Mouse (Mus musculus) gastrocnemius, postnatal 4 days (tissue): Measurements from ENCODE around the gene Synrg. TPM values are rescaled to one million over a fixed set of nuclear protein-coding genes. Genes with fewer than 3 reads are reported as not detected.

Source experiments
- DNase-seq, 2 experiments: peaks; one replicate each; pipeline ENCODE4 v3.0.0; 2021 to 2022; ENCODE audit warnings: low spot score in 2 of 2, mixed read lengths in 2 of 2
- long read RNA-seq, 2 experiments: library from polyadenylated mRNA; stranded (forward); transcript quantifications; one replicate each; pipeline ENCODE4 v2.0.0; 2021
- total RNA-seq, 2 experiments: library from RNA; stranded (reverse); gene quantifications; 2 replicates each; pipeline ENCODE4 v1.2.3; 2021

Gene Synrg
- 10 to 100 TPM; 40.7 to 46.2 TPM for total RNA-seq
- long read RNA-seq, experiment 1, partial matches to known transcripts: 17 of 45 reads
- long read RNA-seq, experiment 1, other reads (novel, unspliced or antisense): 27 of 45 reads
- long read RNA-seq, experiment 2, transcript Synrg-207 (23 exons, 3,990 nt): major isoform, 5 of 43 reads
- long read RNA-seq, experiment 2, partial matches to known transcripts: 9 of 43 reads
- long read RNA-seq, experiment 2, other reads (novel, unspliced or antisense): 29 of 43 reads

DNA sequence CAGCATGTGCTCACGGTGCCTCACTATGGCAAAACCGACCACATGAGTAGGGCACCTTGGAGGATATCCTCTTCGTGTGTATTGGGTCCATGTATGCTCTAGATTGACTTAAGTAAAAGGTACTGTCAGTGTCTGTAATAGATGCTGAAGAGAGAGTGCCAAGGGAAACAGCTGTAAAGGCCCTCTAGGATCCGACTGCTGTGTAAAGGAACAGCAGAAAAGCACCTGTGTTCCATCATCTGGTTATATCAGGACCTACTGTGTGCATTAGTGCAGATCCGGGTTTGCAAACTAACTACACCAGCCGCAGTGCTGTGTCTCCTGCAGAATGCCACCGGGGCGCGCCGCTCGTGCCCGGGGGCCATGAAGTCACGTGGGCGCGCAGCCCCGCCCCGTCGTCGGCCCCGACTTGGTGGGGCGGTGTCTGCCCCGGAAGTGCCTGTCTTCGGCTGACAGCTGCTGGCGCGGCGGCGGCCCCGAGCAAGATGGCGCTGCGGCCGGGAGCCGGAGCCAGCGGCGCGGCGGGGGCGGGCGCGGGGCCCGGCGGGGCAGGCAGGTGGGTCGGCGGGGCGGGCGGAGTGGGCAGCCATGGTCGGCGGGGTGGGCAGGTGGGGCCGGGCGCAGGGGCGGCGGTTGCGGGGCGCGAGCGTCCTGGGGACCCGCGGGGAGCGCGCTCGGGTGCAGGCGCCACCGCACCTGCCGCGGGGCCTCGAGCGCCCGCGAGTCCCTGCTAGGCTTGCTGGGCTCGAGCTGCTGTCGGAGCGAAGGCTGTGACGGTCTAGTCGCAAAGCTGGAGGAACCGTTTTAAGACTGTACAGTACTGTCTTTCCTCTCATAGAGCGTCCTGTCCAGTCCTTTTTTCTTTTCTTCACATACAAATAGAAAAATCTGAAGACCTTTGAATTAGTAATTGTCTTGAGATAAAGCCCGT, at the start of gene Synrg:
TSS of gene Synrg (plus strand) at position 438 of the 931 bp plus-strand sequence.
- DNase-seq: peak; percentile 88 to 92

DNA sequence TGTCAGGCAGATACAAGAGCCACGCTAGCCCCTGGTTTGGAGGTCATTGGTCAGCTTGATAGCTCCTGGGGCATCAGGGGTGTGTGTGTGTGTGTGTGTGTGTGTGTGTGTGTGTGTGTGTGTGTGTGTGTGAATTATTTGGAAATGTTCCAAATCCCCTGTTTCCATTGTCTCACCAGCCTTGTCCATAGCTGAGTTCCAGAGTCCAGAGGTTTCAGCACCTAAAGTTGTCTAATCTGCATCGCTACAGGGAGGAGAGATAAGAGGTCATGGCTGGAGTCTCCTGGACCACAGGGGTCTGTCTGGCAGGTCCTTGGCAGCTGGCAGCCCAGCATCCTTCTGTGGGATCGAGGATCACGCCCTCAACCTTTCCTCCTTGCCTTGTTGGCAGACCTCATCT, 49.7 kb upstream of the Synrg start:
- DNase-seq: no peak

DNA sequence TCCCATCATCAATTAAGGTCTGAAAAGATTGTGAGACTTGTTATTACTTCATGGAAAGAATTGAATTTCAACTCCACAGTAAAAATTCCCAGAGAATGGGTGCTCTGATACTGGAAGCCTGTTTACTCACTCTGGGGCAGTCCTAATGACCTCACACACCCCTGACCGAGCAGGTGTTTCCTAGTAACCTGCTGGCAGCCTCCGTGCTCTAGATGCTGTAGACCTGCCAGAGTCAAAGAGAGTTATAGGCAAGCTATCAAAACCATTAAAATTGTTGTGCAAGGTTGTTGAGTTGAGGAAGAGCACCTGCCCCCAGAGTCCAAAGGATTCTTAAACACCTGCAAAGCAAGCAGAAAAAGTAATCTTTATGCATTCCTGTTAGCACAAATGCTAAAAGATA, 41.6 kb upstream of the Synrg start:
- no peak for DNase-seq

DNA sequence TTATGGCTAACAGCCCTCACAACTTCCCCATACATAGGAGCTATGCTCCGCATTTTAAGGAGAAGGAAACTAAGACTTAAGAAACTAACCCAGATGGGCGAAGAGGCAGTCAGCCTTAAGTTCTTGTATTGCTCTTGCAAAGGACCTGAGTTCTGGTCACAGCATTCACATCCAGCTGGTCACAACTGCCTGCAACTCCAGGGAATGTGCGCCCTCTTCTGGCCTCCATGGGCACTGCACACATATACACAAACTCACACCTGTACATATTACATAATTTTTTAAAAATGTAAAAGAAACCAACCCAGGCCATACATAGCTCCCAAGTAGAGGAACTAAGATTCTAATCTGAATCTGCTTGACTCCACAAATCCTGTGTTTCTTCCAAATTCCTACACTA, 37.1 kb upstream of the Synrg start:
- no peak for DNase-seq

DNA sequence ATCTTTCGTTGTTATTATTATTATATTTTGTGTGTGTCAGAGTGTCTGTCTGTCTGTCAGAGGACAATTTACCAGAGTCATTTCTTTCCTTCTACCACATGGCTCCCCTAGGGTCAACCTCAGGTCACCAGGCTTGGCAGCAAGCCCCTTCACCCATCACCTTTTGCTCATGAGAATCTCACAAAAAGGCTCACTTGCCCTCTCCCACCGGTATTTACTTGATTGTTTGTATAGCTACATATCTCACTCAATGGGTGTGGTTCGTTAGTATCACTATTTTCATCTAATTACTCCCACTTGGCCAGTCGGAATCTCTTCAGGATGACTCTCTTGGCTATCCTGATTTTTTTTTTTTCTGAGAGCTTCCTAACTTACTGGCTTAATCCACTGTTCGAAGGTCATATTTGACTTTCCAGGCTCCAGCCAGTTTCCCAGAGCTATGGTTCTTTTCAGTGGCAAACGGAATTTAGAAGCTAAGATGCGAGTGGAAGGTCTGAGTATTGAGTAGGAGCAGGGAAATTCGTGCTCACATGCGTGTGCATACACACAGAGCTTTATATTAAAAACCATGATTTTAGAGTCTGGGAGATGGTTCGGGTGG, 31.6 kb upstream of the Synrg start:
- no peak for DNase-seq

DNA sequence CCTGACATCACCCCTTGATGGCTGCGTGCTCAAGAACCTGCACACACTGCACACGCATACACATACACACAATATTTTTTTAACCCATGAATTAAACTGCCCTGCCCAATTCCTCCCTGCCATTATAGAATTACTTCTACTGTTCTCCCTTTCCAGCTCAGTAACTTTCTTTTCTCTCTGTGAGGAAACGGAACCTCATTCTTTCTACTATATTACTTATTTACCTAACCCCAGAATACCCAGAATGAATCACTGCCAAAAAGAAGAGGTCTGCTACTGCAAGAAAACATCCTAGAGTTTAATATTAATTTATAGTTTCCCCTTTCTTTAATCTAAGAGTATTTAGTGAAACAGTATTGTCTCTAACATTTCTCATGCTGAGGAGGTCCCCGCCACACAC, 30.9 kb upstream of the Synrg start:
- DNase-seq: no peak

DNA sequence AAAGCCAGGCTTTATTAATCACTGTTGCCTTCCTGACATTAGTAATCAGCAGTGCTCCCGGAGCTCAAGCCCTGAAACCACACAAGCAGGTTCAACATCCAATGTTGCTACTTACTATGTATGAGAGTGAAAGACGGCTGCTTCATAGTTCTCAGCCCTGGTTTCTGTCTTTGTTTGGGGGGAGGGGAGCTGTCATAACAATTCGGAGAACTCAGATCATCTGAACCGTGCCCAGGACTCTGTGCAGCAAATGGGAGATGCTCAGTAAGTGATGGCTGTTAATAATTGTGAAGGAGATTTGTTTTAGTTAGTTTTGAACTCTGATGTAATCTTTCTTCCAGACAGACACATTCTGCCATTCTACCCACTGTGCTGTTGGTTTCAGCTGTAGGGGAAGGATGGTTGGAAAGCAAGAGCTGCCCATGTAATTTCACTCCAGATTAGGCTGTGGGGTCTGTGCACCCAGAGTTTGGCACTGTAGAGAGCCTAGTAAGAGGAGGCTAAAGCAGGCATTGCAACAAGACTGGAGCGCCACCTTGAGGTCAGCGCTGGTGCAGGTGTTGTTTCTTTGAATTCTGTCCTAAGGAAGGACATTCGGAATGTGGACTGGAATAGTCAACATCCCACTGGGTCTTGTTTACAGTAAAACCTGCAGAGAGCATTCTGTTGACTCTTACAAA, 28.1 kb upstream of the Synrg start:
- peak; percentile 45 to 68 for DNase-seq

DNA sequence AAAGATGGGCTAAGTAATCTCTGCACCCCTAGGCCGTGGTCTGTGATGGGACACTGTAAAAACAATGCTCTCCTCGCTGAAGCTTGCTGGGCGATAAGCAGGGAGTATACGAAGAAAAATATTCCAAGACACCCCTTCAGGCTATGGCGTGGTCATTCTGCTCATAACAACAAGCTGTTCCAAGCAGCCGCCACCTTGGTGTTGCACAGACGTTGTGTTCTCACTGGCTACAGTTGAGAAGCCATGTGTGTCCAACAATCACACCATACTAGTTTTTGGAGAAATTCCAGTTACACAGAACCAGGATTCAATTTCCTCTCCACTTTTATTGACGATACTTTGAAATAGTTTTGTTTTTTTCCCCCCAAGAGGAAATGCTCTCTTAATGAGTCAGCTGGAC, 25.7 kb upstream of the Synrg start:
- DNase-seq: no peak

DNA sequence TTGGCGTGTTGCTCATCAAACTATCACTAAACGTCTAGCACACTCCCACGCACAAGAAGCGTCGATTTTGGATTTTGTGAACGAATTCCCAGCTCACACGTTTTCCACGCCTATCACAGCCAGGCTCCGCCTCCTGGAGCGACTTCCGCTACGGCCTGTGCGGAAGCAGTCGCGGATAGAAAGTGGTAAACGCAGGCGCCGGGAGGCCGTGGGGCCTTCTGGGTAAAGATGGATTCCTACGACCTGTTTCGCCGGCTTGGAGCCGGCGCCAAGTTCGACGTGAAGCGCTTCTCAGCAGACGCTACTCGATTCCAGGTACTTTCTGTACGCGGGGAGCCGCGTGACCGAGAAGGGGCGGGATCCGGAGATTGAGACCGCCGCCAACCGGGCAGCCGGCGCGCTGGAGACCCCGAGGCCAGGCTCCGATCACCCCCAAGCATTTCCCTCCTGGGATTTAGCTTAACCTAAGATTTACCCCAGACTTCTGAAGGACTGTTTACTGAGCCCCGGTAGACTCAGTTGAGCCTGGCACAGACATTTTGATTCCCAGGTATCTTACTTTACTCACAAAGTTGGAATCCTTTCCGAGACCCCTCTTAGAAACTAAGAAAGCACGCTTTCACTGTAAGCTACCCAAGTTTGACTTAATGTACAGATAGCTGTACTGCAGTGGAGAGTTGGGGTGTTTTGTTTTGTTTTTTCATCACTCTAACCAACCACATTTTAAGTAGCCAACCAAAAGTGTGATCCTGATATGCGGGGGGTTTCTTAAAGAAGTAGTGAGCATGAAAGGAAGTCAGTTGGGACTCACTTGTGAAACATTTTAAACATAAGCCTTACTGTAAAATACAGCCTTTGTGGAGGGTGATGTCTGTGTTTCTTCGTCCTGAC, 22.0 kb upstream of the Synrg start, which contains the start of gene Ddx52:
TSS of gene Ddx52 (plus strand) at position 113 of the 891 bp plus-strand sequence.
- DNase-seq: peak; percentile 68 to 89

DNA sequence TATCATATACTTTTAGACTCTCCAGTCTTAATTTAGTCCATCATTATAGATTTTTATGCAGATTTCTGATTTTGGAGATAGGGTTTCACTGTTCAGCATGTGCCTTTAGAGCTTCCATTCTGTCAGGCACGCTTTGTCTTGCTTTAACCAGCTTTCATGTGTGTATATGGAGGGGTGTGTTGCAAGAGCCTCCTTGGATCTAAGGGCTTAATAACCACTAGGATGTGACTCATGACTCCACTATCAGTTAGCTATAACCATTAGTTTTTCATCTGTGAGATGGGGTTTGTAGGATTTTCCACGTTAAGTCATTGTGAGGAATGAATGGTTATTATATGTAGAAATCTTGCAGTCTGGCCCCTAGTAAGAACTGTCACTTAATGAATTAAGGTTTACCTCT, 7.4 kb upstream of the Synrg start:
- no peak for DNase-seq

DNA sequence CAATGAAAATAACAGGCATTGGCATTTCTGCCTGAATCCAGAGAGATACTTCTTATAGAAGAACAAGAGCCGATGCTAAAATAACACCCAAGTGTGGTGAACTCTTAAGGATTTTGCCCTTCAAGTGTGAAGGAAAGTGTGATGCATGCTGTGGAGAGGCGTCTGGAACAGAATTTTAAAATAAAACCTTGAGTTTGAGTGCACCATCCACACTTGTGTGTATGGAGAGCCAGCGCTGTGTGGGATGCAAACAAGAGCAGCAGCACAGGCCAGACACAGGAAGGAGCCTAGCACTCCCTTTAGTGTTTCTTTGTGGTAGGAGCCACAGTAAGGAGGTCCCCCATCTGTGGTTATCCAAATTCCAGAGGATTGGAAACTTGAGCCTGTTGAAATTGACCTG, 2.2 kb upstream of the Synrg start:
- no peak for DNase-seq

DNA sequence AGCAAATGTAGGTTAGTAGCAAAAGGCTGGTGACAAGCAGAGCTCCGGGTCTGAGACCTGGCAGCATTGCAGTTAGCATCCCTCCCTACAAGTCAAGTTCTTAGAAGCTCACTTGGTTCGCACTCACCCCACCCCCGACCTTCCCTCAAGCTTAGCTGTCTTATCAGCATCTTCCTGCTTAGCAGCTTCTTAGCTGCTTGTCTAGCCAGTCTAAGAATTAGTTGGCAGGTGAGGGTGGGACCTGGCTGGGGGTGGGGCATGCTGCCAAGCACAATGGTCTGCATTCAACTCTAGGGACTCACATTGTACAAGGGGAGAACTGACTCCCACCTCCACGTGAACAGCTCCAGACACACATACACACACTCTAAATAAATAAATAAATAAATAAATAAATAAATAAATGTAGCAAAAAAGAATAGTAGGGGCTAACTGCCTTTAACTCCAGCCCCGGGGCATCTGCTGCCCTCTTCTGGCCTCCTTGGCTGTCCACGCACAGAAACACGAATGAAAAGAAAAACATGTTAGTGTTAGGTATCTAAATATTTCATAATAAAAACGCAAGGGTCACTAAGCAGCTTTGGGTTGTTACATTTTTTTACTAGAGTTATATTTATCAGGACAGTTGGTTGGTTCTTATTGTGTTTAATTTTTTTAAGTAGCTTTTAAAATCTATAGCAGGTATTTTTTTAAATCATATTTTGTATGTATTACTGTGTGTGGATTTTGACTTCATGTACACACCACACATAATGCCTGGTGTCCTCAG, 3.4 kb downstream of the Synrg start:
- peak in 1 of 2 experiments; percentile 10 for DNase-seq

DNA sequence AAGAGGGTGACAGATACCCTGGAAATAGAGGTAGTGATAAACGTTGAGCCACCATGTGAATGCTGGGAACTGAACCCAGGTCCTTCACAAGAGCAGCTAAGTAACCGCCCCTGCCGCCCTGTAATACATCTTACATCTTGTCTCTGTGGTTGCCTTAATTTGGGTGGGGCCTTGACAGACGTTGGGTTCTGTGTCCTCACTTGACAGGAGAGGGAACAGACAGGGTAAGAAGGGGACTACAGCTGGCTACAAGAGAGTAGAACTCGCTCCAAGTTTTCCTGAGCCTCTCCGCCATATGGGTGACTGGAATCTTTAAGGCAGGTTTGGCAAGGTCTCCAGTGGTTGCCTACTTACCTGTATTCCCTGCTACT, 4.0 kb downstream of the Synrg start:
- no peak for DNase-seq

DNA sequence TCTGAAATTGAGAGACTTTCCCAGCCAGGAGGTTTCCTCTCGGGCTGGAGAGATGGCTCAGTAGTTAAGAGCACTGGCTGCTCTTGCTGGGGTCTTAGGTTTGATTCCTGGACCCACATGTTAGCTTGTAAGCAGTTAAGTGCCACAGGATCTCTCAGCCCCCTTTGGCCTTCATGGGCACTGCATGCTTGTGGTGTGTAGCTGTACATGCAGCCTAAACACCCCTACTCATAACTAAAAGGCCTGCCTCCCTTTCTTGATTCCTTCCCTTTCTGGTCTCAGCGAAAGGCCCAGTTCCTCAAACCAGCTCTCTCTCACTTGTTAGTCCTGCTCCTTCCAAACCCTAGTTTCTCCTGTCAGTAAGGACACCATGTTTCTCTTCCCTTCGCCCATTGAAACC, 4.8 kb downstream of the Synrg start:
- DNase-seq: no peak

DNA sequence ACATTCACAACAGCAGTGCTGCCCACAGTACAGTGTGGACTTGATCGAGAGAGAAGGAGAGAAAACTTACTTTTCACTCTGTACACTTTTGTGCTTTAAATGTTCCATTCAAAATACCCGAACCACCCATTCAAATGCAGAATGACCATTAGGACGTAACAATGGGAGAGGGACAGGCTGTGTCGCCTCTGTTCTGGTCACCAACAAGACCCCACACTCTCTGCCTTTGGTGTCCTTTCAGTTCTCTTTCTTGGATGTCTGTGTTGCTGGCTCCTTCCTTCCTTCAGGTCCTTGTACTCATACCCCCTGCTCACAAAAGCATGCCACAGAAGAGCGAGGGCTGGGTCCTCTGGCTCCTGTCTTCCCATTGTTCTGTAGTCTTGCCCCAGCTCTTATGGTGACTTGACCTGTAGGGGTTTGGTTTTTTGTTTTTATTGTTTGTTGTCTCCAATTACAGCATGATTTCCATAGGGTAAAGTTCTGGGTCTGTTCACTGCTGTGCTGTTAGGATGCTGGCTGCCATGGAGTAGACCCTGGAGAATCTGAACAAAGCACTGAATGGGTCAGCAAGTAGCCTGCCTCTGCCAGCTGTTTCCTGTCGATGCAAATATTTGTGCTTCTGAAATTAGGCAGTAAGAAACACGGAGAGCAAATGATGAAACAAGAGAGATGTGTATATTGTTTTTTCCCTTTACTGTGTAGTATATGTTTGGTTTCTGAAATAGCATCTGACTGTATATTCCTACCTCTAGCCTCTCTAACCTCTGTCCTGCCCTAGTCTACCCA, 10.5 kb downstream of the Synrg start:
- no peak for DNase-seq

DNA sequence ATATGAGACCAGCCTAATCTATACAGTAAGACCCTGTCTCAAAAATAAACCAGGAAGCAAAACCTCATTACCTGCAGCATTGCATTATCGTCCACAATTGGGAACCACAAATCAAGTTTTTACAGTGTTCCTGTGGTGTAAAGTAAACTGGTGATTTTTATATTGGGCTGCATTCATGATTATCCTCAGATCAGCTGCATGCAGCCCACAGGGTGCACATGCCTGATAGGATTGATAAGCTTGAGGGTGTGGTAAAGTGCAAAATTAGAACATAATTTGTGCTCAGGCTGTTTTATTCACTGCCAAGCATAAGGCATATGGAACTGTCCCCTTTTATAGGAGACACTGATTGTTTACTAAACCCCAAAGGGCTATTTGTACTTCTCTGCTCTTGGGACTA, 11.3 kb downstream of the Synrg start:
- DNase-seq: no peak

DNA sequence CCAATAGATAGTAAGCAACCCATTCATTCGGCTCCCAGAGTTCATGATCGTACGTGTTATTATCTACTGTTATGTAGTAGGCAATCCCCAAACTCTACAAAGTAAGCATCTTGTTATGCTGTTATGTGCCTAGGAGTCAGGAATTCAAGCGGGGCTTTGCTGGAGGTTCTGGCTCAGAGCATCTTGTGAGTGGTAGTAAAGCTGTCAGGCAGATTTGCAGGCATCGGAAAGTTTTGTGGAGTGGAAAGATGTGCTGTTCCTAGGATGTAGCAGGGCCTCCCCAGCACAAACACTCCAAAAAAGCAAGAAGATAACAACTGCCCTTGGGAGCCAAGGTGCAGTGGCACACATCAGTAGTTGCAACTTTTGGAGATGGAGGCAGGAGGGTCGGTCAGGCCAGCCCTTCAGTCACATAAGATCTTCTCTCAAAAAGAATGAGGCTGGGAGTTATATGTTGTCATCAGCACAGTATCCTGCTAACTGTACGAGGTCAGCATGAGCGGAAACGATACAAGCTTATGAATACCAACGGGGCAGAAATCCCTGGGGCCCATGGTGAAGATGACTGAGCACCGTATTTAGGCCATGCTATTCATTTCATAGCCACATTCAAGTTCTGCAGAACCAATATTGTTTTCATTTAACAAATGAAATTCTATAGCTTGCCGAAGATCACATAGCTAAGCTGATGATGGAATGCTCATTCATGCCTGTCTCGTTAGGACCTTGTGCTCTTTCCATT, 12.2 kb downstream of the Synrg start:
- DNase-seq: no peak

DNA sequence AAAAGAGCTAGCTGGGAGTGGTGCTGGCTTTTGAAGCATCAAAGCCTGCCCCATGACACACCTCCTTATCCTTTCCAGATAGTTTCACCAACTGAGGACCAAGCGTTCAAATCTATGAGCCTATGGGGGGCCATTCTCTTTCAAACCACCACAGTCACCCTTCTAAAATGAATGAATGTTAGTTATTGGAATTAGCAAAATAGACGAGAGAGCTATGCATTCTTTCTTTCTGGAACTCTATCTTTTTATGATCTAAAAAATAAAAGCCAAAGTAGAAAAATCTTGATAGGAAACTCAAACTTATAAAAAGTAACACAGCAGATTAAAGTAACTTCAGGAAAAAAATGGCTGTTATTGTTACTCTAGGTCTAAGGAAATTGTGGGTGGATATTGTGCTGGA, 13.6 kb downstream of the Synrg start:
- no peak for DNase-seq
